Comparison of ENCODE assay signal across 7 mouse cellular contexts in the genomic region with DNA sequence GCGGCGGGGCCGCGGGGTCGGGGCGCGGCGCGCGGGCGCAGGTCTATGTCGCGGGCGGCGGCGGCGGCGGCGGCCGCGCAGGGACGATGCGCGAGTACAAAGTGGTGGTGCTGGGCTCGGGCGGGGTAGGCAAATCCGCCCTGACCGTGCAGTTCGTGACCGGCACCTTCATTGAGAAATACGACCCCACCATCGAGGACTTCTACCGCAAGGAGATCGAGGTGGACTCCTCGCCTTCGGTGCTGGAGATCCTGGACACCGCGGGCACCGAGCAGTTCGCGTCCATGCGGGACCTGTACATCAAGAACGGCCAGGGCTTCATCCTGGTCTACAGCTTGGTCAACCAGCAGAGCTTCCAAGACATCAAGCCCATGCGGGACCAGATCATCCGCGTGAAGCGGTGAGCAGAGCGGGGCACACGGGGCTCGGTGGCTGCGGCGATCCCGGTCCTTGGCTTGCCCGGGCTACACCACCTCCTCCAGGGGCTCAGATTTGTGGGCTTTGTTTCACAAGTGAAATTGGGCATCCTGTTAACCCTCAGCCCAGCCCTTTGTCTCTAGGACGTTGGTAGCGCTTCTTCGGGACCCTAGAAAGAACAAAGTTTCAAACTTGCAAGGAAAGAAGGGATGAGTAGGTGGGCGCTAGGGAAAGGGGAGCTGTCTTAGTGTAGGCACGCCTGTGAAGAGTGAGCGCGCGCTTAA. TPM values are rescaled to one million over a fixed set of nuclear protein-coding genes. Genes with fewer than 3 reads are reported as not detected.
DNase-seq lines count a peak whose midpoint lies in the region; ATAC-seq lines count a peak whose summit lies in the region.

No protein-coding gene starts in this region.

- no peaks in the 10 kb centered on the region for H3K27me3 ChIP-seq in forebrain, embryonic 13.5 days
- H3K27me3 ChIP-seq in intestine, embryonic 15.5 days (replicated peaks): no peaks in the 10 kb centered on the region
- H3K27me3 ChIP-seq in lung, embryonic 16.5 days (ENCODE audit: control insufficient read depth, insufficient read depth, low read depth, low read length): no peaks in the 10 kb centered on the region

- peak overlapping the region; percentile 72 for H3K4me2 ChIP-seq in forebrain, embryonic 13.5 days
- peak overlapping the region; percentile 80 for H3K4me2 ChIP-seq in intestine, embryonic 15.5 days (replicated peaks)
- peak overlapping the region; percentile 73 for H3K4me2 ChIP-seq in lung, embryonic 16.5 days (ENCODE audit: low read depth, low read length)

- WGBS in forebrain, embryonic 13.5 days: under 1% methylated on average over 51 of the region's 62 CpGs
- WGBS in intestine, embryonic 15.5 days: under 1% methylated on average over 62 of the region's 62 CpGs
- 0% methylated on average over 61 of the region's 62 CpGs for WGBS in lung, embryonic 16.5 days

- no peak for ATAC-seq in forebrain, embryonic 13.5 days
- ATAC-seq in intestine, embryonic 15.5 days: peak; percentile 46
- peak; percentile 10 for ATAC-seq in lung, embryonic 16.5 days (ENCODE audit: low read depth)

- peak; percentile 64 to 70 for DNase-seq in right cerebral cortex, postnatal 10 days (ENCODE audit: low spot score in 2 of 2)
- no peak for DNase-seq in right cerebral cortex, adult 2 months (ENCODE audit: low spot score in 2 of 2)
- peak; percentile 12 for DNase-seq in adrenal gland, postnatal 10 days
- DNase-seq in spleen, postnatal 10 days (ENCODE audit: low spot score in 2 of 2): peak; percentile 45 to 47

- peak overlapping the region; percentile 81 for H3K4me3 ChIP-seq in forebrain, embryonic 13.5 days
- peak overlapping the region; percentile 83 for H3K4me3 ChIP-seq in intestine, embryonic 15.5 days (replicated peaks)
- peak overlapping the region; percentile 76 for H3K4me3 ChIP-seq in lung, embryonic 16.5 days (ENCODE audit: low read length)

- no peaks in the 10 kb centered on the region for H3K9me3 ChIP-seq in forebrain, embryonic 13.5 days (replicated peaks)
- no peaks in the 10 kb centered on the region for H3K9me3 ChIP-seq in intestine, embryonic 15.5 days
- H3K9me3 ChIP-seq in lung, embryonic 16.5 days (ENCODE audit: control insufficient read depth, low read length): peaks cover 3% of the 10 kb centered on the region; the same call in 1 of the 2 replicates

- H3K27ac ChIP-seq in forebrain, embryonic 13.5 days: peak overlapping the region; percentile 96
- peak overlapping the region; percentile 94 for H3K27ac ChIP-seq in intestine, embryonic 15.5 days
- H3K27ac ChIP-seq in lung, embryonic 16.5 days (ENCODE audit: low read length): peak overlapping the region; percentile 98

- peaks cover 33% of the 10 kb centered on the region for H3K4me1 ChIP-seq in forebrain, embryonic 13.5 days
- H3K4me1 ChIP-seq in intestine, embryonic 15.5 days (replicated peaks): no peaks in the 10 kb centered on the region
- peaks cover 19% of the 10 kb centered on the region for H3K4me1 ChIP-seq in lung, embryonic 16.5 days (replicated peaks; ENCODE audit: control insufficient read depth, insufficient read depth, low read length)

- peak overlapping the region; percentile 87 for H3K9ac ChIP-seq in forebrain, embryonic 13.5 days
- peak overlapping the region; percentile 81 for H3K9ac ChIP-seq in intestine, embryonic 15.5 days
- H3K9ac ChIP-seq in lung, embryonic 16.5 days (ENCODE audit: low read length): peak overlapping the region; percentile 85

- H3K36me3 ChIP-seq in forebrain, embryonic 13.5 days (ENCODE audit: poor library complexity, severe bottlenecking): no peaks in the 10 kb centered on the region
- H3K36me3 ChIP-seq in intestine, embryonic 15.5 days: no peaks in the 10 kb centered on the region
- H3K36me3 ChIP-seq in lung, embryonic 16.5 days (ENCODE audit: control insufficient read depth, insufficient read depth, low read length): peaks cover 8% of the 10 kb centered on the region

RNA-seq across cellular contexts. Expression of a gene that starts 0.5 kb away (rescaled TPM):
- total RNA-seq in adrenal gland, postnatal 10 days (2021): 10 to 100 TPM; 20.4 to 23.4 TPM
- 8.6 and 9.7 TPM in 2 replicates for polyA plus RNA-seq in forebrain, embryonic 13.5 days (2015; fragmentation: Nextera tagmentation; extraction: Ambion mirVana)
- 19.8 and 20.8 TPM in 2 replicates for polyA plus RNA-seq in intestine, embryonic 15.5 days (2015; fragmentation: Nextera tagmentation; extraction: Ambion mirVana)
- 15.7 and 16.2 TPM in 2 replicates for polyA plus RNA-seq in lung, embryonic 16.5 days (2015; fragmentation: Nextera tagmentation; extraction: Ambion mirVana)

Comparison
In these comparisons a context has a peak if more than half of its experiments do, and no peak if none do; other contexts are left out.
1. DNase-seq: peak in right cerebral cortex, postnatal 10 days (2 of 2), adrenal gland, postnatal 10 days (single experiment) and spleen, postnatal 10 days (2 of 2); none in right cerebral cortex, adult 2 months (0 of 2).
2. Peak in every context shown above with its lines, with median percentiles within 50 percentile points of each other: H3K27ac ChIP-seq, H3K4me2 ChIP-seq, H3K4me3 ChIP-seq and H3K9ac ChIP-seq.